ENCODE assay signal across 7 mouse cellular contexts in genomic region chr1:91413898-91414594, GRCm38 (mm10). TPM values are rescaled to one million over a fixed set of nuclear protein-coding genes. Genes with fewer than 3 reads are reported as not detected.
DNase-seq lines count a peak whose midpoint lies in the region; ATAC-seq and TF ChIP-seq lines count a peak whose summit lies in the region.

Hes6 (minus strand) TSS chr1:91414038.

- peak within 1 kb of the TSS; percentile 71 for H3K27ac ChIP-seq in intestine, embryonic 14.5 days (ENCODE audit: low read depth)
- peak within 1 kb of the TSS; percentile 98 for H3K27ac ChIP-seq in midbrain, embryonic 10.5 days (replicated peaks)
- peak within 1 kb of the TSS; percentile 87 for H3K27ac ChIP-seq in small intestine, adult 2 months (ENCODE audit: insufficient read depth, low read depth, low read length)

- H3K4me1 ChIP-seq in intestine, embryonic 14.5 days (replicated peaks; ENCODE audit: control insufficient read depth, insufficient read depth, low read length) = peaks cover 21% of the 10 kb centered on the region
- peaks cover 67% of the 10 kb centered on the region for H3K4me1 ChIP-seq in midbrain, embryonic 10.5 days
- H3K4me1 ChIP-seq in small intestine, adult 2 months (ENCODE audit: control insufficient read depth, insufficient read depth, insufficient read length, low read length) = peaks cover 11% of the 10 kb centered on the region

- peak within 1 kb of the TSS; percentile 50 for H3K4me3 ChIP-seq in intestine, embryonic 14.5 days (ENCODE audit: low read depth, low read length)
- H3K4me3 ChIP-seq in midbrain, embryonic 10.5 days = peak within 1 kb of the TSS; percentile 84
- peak within 1 kb of the TSS; percentile 87 for H3K4me3 ChIP-seq in small intestine, adult 2 months (ENCODE audit: low read depth, low read length)

- peak within 1 kb of the TSS; percentile 44 for H3K9ac ChIP-seq in intestine, embryonic 14.5 days (ENCODE audit: low read length)

- TF ChIP-seq CTCF in small intestine, adult 2 months (IDR thresholded peaks at IDR 0.05; ENCODE audit: extremely low read depth, insufficient read length, insufficient replicate concordance, low read depth, low read length) = no peak

- H3K27me3 ChIP-seq in intestine, embryonic 14.5 days (replicated peaks; ENCODE audit: control insufficient read depth, insufficient read depth, low read length) = no peaks in the 10 kb centered on the region
- peaks cover 25% of the 10 kb centered on the region; the same call in 1 of the 2 replicates for H3K27me3 ChIP-seq in midbrain, embryonic 10.5 days (ENCODE audit: low read depth, poor library complexity, severe bottlenecking)
- H3K27me3 ChIP-seq in small intestine, adult 2 months (ENCODE audit: control insufficient read depth, insufficient read depth, low read length) = no peaks in the 10 kb centered on the region

- intact Hi-C loops in gastrocnemius, postnatal 36 days (cut with DNase I) = no loop called here
- intact Hi-C loops in left cerebral cortex, postnatal 4 days (cut with DNase I) = no loop called here

- DNase-seq in cerebellum, postnatal 36 days = peak; percentile 79 to 87
- peak; percentile 71 to 75 for DNase-seq in gastrocnemius, postnatal 36 days
- peak; percentile 84 for DNase-seq in intestine, embryonic 14.5 days (ENCODE audit: low spot score)
- peak; percentile 98 for DNase-seq in left cerebral cortex, postnatal 4 days
- DNase-seq in midbrain, embryonic 10.5 days (ENCODE audit: low spot score) = peak; percentile 93

- TF ChIP-seq POLR2A in small intestine, adult 2 months (IDR thresholded peaks at IDR 0.05; ENCODE audit: low read depth, low read length) = peak; percentile 33; the same call in 1 of the 2 replicates

- 1% methylated on average over 39 of the region's 39 CpGs for WGBS in intestine, embryonic 14.5 days
- under 1% methylated on average over 39 of the region's 39 CpGs for WGBS in midbrain, embryonic 10.5 days
- WGBS in small intestine, adult 2 months = under 1% methylated on average over 39 of the region's 39 CpGs

- no peak for ATAC-seq in activated CD4-positive, CD25-positive, alpha-beta regulatory T cell, adult 4 months
- ATAC-seq in intestine, embryonic 14.5 days (replicated peaks; ENCODE audit: low FRiP score, low TSS enrichment, low read depth) = peak; percentile 38

- peaks cover 11% of the 10 kb centered on the region for H3K36me3 ChIP-seq in intestine, embryonic 14.5 days (ENCODE audit: control insufficient read depth, insufficient read depth, low read length)
- peaks cover 12% of the 10 kb centered on the region for H3K36me3 ChIP-seq in midbrain, embryonic 10.5 days
- H3K36me3 ChIP-seq in small intestine, adult 2 months (ENCODE audit: control insufficient read depth, insufficient read depth, low read length) = peaks cover 18% of the 10 kb centered on the region

- no peaks in the 10 kb centered on the region for H3K9me3 ChIP-seq in intestine, embryonic 14.5 days (ENCODE audit: control insufficient read depth, low read length)
- no peaks in the 10 kb centered on the region for H3K9me3 ChIP-seq in midbrain, embryonic 10.5 days (replicated peaks)

- H3K4me2 ChIP-seq in intestine, embryonic 14.5 days (ENCODE audit: low read length) = peak within 1 kb of the TSS; percentile 93

RNA-seq across cellular contexts. Expression of gene Hes6, which starts in this region (rescaled TPM):
- polyA plus RNA-seq in activated CD4-positive, CD25-positive, alpha-beta regulatory T cell, adult 4 months (2017; shearing (Covaris generic)) = 10 to 100 TPM; 14.6 to 17.3 TPM
- 1 to 10 TPM; 7.5 to 7.9 TPM for total RNA-seq in gastrocnemius, postnatal 36 days (2021)
- 79.3 and 84.4 TPM in 2 replicates for polyA plus RNA-seq in intestine, embryonic 14.5 days (2014; fragmentation: Nextera tagmentation; extraction: Ambion mirVana)
- total RNA-seq in left cerebral cortex, postnatal 4 days (2021) = 10 to 100 TPM; 61.6 to 65.6 TPM
- polyA plus RNA-seq in midbrain, embryonic 10.5 days (2016; fragmentation: Nextera tagmentation; extraction: Ambion mirVana) = 213 and 329 TPM in 2 replicates
- polyA plus RNA-seq in small intestine, adult 2 months (2012; rRNA removed) = 78.8 and 113 TPM in 2 replicates

Comparison
In these comparisons a context has a peak if more than half of its experiments do, and no peak if none do; other contexts are left out.
1. RNA of gene Hes6 (total RNA-seq): 61.6 to 65.6 TPM in left cerebral cortex, postnatal 4 days; 7.5 to 7.9 TPM in gastrocnemius, postnatal 36 days; every median in the first group is over 4 times any median in the second.
2. Peak in every context shown above with its lines, with median percentiles within 50 percentile points of each other: DNase-seq, H3K27ac ChIP-seq and H3K4me3 ChIP-seq.